Mouse (Mus musculus) forelimb bud, embryonic 11.5 days (tissue): ENCODE measurements at regions not wholly inside any gene's neighbourhood (a gene's known extent, or its start where the extent isn't known, plus 50 kb on each side); places are given as distances from the start of the nearest gene placed in this dataset.

Source experiments
- DNase-seq: peaks from one replicate; pipeline ENCODE4 v3.0.0-alpha.2; 2012; ENCODE audit warnings: low read depth, low spot score

DNA sequence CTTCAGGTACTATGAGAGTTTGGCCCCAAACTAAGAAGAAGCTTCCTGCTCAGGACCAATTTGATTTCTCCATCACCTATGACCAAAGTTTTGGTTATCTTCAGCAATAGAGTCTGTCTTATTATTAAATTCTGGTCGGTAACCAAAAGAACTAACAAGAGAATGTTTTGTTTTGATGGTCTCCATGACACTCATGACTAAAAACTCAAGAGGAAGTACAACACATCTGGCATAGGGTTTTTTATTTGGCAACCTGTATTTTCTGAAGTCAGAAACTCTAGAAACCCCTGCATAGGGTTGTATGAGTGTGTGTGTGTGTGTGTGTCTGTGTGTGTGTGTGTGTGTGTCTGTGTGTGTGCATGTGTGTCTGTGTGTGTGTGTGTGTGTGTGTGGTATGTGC, 310.5 kb downstream of the Ptprc start:
- DNase-seq = no peak

DNA sequence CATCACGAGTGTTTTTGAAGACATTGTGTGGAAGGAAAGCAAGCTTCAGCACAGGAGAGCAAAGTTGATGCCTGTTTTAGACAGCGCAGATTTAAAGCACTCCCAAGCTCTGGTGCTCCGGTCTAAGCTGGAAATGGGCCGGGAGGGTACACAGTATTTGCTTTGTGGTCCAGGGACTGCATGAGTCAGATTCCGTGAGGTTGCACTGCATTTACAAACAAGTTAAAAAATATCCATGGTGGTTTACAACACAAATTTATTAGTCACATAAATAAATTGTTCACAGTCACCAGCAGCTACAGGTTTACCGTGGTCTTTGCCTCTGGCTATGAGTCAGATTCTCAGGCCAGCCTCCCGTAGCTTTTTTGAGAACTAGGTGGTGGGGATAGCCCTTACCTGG, 312.0 kb downstream of the Ptprc start:
- no peak for DNase-seq

DNA sequence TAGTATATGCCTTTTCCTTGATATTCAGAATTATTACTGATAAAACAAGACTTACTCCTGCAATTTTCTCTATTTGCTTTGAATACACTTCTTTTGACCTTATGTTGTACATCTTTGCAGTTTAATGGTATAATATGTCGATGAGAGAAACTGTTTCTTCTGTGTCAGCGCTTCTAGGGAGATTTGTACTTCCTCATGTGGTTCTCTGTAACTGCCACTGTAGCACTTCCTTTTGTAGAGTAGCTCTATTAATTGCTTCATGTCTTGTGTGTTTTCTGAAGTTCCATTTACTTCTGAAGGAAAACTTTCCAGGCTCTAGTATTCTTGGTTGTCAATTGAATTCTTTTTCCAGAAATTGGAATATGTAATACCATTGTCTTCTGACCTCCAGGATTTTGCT, 323.2 kb downstream of the Ptprc start:
- no peak for DNase-seq

DNA sequence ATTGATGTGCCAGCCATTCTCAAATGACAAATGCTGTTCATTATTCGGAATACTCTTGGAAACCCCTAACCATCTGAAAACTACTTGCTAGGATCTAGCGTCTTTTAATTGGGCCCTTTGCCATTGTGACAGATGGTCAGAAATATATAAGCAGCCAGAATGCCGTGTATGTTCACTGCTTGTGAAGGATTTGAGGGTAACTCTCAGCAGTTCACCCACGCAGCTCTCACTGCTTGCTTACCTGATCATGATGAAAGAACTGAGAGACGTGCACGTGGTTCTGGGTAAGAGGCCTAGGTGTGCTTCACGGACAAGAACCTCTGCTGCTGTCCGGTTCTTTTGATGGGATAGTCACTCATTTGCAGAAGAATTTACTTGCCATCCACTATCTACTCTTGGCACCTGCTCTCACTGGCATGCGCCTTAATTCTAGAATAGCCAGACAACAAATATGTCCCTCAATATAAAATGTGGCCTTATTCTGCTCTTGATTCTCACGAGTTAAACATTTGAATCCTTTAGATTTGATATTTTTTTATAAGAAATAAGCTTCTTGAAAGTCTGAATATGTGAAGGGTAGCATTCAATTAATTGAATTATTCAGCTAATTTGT, 328.1 kb downstream of the Ptprc start:
- DNase-seq = no peak

DNA sequence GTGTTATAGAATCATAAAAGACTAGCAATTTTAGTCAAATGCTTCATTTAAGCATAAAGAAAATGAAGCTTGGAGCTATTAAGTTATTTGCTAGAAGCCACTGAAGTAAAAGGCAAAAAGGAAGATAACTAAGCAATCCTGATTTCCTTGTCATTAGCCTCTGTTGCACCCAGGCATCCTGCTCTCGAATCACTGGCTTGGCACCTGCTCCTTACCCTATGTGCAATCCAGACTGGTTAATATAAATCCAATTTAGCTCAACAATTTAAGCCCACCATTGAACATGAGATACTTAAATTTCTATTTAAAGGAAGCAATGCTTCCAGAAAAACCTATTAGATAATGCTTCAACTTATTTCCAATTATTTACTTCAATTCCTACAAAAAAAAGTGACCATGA, 328.7 kb downstream of the Ptprc start:
- DNase-seq = no peak

DNA sequence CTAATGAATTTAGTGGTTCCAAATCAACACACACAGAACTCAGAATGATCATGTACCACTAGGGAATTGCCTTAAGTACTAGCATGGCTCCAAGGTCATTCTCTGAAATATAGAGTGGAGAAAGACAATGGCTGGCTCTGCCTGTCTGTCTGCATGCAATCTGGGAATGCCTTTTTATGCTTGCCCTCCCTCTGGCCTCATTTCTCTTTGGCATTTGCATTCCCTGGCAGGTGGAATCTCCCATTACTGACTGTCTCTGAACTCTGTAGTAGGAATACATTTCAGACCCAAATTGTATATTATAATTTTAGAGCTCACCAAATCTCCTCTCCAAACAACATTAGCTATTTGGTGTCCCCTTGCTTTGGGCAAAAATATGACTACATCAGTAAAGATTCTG, 335.0 kb downstream of the Ptprc start:
- DNase-seq = no peak

DNA sequence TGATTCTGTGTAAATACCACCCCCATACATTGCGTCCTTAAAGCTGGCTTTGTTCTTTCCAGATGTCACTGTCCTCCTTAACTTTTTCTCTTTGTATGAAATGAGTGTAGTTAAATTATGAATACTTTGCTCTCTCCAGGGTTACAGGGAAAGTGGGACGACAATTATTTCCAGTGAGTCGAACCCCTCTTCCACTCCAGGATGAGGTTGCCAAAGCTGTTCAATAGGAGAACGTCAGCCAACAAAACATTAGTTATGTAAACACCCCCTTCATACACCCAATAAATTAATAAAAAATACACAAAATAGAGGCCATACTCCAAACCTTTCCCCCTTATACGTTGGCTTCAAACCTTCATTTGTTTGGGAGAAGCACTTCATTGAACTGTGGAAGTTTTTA, 335.8 kb downstream of the Ptprc start:
- DNase-seq = no peak

DNA sequence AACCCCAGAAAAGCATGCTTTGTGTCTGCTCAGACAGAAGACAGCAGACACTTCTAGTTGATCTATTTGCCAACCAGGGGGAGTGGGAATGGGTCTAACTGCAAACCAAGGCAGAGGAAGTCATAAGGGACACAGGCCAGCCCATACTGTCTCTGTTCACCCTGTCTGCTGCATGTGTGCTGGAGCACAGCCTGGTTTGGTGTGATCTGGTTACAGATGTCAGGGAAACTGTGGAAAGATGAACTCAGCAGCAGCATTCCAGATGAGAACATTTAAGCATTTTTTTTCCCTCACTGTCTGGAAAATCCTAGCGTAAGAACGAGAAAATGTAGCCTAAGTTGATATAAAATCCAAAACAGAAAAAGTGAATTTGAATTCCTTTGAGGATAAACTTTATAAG, 336.2 kb downstream of the Ptprc start:
- no peak for DNase-seq

DNA sequence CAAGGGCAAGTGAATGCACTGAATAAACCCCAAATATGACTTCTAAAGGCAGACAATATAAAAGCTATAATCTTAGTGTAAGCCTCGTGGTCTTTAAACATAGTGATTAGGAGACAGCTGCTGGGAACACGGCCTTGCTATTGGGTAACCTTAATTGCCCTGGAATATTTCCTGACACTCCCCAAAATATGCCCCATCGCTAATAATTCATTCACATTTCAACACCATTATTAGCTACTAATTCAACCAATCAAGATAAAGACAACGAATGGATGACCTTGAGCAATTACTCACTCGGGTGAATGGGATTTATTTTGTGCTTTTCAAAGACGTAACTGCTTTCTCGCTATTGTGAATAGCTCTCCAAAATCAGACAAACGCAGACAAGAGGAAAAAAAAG, 337.2 kb downstream of the Ptprc start:
- DNase-seq = no peak

DNA sequence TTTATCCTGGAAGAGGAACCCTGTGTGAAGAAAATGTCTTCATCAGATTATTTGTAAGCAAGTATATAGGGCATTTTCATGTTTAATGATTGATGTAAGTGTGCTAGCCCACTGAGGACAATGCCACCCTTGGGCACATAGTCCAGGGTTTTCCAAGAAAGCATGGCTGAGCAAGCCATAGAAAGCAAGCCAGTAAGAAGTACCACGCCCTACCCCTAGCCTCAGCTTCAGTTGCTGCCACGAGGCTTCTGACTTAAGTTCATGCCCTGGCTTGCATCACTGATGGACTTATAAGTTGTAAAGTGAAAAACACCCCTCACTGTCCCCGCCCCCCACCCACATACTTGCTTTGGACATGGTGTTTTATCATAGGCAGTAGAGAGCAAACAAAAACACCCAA, 342.0 kb downstream of the Ptprc start:
- no peak for DNase-seq

DNA sequence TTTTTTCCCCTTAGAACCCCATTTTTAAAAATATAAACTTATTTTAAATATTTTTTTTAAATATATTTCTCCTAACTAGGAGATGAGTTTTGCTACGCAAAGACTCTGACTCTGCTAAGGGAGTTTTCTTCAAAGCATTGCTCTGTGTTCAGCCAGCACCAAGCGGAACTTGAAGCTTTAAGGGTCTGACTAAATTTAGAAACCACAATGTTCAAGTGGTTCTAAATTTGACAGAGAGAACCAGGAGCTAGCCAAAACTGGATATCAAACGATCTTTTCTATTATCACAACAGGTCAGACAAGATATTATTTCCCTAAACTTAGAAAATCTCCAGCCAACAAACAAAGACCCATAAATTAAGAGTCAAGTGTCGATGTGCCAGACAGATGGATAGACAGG, 344.2 kb downstream of the Ptprc start:
- DNase-seq = no peak

DNA sequence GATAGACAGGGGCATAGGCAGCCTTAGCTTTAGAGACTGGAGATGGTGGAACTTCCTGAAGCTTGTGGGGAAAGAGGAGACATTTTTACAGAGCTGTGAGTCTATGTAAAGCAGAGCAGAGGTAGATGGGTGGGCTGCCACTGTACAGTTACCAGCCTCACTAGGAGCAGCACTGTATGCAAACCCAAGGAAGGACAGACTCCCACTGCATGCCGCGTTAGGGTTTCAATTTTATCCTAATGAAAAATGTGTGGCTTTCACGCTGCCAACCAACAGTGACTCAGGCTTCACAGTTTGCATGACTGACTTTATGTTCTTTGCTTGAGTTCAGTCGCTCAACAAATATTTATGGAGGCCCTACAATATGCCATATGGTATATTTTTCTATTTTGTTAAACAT, 348.1 kb downstream of the Ptprc start:
- DNase-seq = no peak

DNA sequence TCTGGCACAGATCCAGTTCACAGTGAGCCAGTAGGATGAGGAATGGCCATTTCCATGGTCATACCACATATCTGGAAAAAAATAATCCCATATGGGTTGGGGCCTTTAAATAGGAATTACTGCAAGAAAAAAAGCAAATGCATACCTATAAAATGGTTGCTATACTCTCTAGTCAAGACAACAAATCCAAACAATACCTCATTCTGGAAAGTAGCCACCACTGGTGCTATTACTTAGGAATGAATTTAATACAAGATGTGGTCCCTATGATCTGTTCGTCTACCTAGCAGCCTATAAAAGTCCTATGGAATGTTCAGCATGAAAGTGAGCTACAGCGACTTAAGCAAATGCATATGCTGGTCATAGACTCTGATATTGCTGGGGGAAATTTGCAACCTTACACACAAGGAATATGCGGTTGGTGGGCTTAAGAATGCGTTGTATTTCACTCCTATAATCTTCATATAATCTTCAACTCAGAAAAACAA, 360.1 kb downstream of the Ptprc start:
- DNase-seq = peak; percentile 19

DNA sequence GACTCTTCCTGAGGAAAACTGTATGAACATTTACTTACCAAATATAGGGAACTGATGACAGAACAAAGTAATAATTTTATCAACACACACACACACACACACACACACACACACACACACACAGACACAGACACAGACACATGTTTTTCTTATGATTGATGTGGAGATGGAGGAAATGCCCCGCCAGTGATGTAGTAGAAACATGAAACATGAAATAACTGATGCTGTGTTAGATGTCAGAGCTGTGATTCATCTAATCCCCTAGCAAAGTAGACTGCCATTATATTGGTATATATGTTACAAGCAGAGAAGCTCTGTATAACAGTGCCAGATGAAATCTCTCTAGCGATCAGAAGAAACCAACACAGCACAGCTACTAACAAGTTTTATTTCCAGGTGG, 361.0 kb downstream of the Ptprc start:
- no peak for DNase-seq

DNA sequence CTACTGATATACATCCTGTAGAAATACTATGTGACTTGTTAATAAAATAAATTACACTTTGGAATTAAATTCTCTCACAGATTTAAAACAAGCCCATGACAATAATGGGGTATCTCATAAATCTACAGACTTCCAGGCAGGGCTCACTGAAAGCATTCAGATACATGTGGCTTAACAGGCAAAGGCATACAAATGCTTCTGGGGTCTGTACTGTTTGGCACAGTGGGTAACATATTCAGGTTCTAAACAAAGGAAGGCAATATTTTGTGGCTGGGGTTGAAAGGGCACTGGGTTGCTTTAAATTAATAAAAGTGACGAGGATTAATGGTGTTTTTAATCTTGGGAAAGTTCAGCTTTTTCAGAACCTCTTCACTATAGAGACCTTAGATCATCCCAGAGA, 361.8 kb downstream of the Ptprc start:
- no peak for DNase-seq

DNA sequence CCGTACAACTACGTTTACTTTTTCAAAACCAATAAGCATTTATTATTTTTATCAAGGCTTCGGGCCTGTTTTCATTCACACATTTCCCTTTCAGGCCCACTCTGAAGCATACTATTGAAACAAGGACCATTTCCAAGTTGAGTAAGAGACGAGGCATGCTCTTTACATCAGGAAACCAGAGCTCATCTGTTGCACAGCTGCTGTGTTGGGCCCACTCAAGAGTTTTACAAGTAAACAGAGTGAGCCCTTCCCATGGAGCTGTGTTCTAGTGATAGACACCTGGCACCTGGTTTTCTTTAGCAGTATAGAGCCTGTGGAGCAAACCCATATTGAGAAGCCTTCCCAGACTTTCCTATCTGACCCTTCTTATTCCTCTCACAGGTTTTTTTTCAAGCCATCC, 363.5 kb downstream of the Ptprc start:
- DNase-seq = no peak

DNA sequence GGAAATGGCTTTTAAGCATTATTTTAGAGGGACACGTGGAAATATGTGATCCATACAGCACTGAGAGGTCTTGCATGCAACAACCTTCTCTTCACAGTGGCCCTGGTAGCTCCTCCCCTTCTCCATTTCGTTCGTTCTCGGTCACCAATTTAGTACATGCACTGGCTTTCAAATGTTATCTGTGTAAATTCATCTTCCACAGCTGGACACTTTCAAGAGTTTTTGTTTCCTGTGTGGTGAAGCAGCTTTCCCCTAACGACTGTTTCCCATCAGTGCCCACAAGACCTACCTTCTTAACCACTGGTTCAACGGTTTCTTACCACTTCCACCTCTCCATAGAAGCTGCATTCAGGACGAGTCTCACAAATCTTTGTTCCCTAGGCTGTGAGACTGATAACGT, 368.8 kb downstream of the Ptprc start:
- DNase-seq = no peak

DNA sequence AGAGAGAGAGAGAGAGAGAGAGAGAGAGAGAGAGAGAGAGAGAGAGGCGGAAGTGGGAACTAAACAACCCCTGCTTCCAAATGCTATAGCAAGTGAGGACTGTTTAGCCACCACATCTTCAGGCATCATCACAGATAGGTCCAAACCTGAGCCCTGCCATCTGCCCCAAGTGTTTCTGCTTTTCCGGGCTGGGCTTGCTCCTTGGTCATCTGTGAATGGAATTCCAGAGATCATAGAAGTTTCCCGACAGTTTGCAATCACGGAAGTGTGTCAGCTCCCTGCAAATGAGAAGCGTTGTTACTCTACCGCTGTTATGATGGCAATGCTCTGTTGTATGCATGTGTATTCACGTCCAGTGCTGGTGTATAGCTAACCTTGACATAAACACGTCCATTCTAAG, 369.3 kb downstream of the Ptprc start:
- DNase-seq = no peak

DNA sequence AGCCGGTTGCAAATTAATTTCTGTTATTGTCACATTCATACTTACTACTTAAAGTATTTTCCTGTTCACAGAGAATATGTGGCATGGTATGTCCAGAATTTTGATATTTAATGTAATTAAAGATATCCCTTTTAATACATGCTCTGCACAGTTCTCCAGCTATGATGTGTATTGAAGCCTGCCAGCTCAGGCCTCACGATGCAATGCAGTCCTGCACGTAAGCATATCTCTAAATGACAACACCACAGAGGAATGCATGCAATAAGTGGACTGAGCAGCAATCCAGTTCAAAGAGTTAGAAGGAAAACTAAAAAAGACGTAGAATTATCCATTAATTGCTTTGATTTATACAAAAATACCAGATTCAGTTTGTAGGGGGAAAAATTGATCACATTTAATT, 373.4 kb downstream of the Ptprc start:
- no peak for DNase-seq

DNA sequence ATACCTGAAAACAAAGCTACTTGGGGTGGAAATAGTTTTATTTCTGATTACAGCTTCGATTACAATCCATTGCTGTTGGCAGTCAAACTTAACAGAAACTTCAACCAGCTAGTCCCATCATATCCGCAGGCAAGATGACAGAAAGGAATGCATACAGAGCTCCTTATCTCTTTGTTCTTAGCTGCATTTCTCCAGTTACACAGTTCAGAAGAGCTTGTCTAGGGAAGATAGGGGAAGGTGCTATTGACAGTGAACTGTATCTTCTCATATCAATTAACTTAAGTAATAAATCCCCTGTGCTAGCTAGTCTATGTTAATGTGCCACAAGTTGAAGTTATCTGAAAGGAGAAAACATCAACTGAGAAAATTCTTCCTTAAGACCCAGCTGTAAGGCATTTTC, 374.8 kb downstream of the Ptprc start:
- DNase-seq = no peak

DNA sequence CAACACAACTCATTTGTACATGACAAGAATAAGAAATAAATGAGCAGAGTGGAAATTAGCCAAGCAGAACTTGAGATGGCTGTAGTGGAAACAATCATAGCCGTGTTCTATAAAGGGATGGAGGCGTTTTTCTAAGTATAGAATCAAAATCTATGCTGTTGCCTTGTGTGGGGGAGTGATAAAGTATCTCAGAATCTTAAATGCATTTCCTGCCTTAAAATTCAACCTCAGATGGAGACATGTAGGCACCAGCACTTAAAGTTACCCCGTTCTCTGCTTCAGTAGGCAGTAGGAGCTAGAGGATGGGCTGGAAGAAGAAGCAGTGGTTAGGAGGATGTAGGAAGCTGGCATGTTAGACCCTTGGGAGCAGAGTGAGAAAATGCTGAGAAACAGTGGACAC, 386.7 kb downstream of the Ptprc start:
- no peak for DNase-seq

DNA sequence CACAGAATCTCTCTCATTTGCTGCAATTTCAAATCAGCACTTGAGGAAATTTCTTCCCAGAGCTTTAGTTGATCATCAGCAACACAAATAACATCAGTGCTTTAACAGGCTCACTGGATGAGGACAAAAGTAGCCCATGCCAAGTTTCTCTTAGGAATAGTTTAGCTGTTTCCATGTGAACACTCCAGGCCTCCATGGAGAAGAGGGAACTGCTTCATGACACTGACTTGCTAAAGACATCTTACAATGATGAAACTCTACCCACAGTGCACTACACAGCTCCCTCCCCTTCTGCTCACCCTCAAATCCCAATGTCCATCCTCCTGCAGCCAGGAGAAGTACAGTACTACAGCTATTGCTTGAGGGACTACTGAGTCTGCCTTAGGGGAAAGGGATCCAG, 388.9 kb downstream of the Ptprc start:
- DNase-seq = no peak

DNA sequence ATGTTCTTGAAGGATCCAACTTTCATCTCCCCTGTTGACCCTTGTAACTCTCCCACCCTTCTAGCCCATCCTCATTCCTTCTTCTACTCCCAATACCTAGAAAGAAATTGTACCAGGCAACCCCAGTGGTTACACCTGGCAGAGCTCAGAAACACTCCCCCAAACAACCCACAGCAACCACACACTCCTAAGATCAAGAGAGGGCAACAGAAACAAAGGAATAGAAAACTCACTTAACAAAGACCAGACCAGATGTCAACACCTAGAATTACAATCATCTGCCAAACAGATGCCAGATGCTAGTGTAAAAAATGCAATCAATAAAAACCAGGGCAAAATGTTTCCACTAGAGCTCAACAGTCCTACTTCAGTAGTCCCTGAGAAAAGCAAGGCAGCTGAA, 400.9 kb downstream of the Ptprc start:
- DNase-seq = peak; percentile 81

DNA sequence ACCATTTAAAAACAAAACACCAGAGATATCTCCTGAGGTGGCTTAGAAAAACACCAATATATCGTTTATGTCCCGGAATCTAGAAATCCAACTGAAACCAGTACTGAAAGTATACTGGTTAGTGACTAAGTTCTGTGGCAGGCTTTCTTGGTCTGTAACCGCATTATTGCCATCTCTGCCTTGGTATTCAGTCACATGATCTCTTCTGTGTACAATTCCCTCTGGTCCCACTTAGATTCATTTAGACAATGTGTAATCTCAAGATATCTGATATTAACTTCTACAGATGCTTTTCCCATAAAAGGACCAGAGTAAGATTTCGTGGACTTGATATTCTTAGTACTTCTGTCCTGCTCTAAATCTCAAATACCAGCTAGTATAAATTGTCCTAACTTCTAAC, 414.7 kb downstream of the Ptprc start:
- DNase-seq = no peak
